Mouse (Mus musculus) liver, embryonic 14 days (tissue): Measurements from ENCODE around the gene Olfr353. TPM values are rescaled to one million over a fixed set of nuclear protein-coding genes. Genes with fewer than 3 reads are reported as not detected.

ENCODE experiments used
- polyA plus RNA-seq: library from polyadenylated mRNA; depleted of rRNA; stranded (reverse); fragments of >200 nt; gene quantifications from 2 replicates; pipeline ENCODE4 v1.2.3, GENCODE M21; 2012; rRNA removed

The Olfr353 gene
- polyA plus RNA-seq: not detected in 2 replicates

GRCm38 (mm10) chr2:36892836-36893235 is at the start of gene Olfr353:
Gene Olfr353 (minus strand): TSS chr2:36892936.

DNA sequence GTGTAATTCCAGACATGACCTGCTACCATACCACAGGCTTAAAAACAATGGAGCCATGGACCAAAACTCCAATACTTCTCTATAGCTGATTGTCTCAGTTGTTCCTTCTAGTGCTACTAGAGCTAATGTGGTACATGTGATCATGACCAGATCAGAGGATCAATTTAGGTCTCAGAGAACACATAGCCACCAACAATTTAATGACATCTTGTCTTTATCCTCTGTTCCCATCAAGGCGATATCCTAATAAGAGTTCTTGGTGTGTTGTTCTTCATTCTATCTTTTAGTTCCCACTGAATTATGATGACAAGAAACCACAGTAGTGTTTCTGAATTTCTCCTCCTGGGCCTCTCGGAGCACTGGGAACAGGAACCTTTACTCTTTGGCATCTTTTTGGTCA is 44.1 kb upstream of the Olfr353 start, which contains the start of gene Olfr356:
Gene Olfr356, plus strand, starts transcription at position 301 of the 400 bp plus-strand sequence.

GRCm38 (mm10) chr2:36928797-36929196 is 36.1 kb upstream of the Olfr353 start, which contains the start of gene Olfr355:
Gene Olfr355 (minus strand): TSS chr2:36928897.

GRCm38 (mm10) chr2:36905380-36905779 is 12.6 kb upstream of the Olfr353 start, which contains the start of gene Olfr354:
Gene Olfr354 (plus strand): TSS chr2:36905680.

DNA sequence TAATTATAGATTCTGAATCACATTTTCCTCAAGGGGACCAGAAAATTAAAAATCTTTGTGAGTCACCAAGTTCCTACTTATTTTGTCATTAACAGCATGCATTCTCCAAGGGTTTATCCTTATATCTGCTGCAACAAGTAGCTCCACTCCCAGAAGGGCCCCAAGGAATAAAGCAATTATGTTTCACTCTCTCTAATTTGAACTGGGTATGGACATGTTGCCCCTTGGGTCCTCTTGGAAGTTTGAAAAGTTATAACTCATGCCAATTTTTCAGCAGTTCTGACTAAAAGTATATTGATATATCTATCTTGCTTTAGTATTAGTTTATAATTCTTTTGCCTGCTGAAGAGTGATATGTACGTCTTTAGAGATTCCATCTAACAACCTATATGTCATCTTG is 24.6 kb downstream of the Olfr353 start, which contains the start of gene Olfr352:
Gene Olfr352, plus strand, starts transcription at position 301 of the 400 bp plus-strand sequence.

DNA sequence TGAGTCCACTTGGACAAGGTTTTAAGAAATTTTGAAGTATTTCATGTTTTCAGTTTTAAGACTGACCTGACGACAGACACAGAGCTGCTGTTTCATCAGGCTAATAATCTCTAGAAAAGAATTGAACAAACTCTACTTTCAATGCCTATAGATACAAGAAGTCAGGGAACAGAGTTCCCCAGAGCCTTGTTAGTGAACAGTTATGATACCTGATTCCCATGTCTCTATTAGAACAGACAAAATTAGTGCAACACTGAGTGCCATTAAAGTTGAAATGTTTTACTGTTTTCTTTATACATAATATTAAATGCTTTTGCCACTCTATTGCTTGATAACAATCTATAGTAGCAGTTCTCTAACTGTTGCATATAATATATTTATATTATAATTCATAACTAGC is 30.2 kb downstream of the Olfr353 start, which contains the start of gene Olfr351:
Gene Olfr351, minus strand, starts transcription at position 101 of the 400 bp plus-strand sequence.

DNA sequence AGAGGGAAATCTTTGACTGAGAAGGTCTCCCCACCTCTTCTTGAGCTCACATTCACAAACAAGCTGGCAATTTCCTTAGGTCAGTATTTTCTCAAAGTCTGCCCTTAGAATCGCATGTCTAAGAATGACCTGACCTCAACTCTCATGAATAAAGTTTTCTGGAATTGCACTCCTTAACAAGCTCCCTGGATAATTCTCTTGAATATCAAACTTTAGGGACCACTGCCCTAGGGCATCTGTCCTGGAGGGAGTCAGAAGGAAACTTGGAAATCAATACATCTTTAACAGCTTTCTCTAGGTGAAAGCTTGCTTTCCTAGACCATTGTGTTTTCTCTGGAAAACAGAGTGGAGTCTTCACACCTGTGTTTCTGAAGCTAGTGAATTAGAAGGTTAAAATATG is 46.7 kb downstream of the Olfr353 start, which contains the start of gene Olfr350:
Gene Olfr350, plus strand, starts transcription at position 301 of the 400 bp plus-strand sequence.

Other genes starting within 250 kb of the Olfr353 start
- gene Olfr346, start 207.1 kb downstream of the Olfr353 start, polyA plus RNA-seq: not detected in 2 replicates
- not detected in 2 replicates for gene Olfr347, start 161.0 kb downstream of the Olfr353 start, polyA plus RNA-seq
- not detected in 2 replicates for gene Olfr348, start 108.7 kb downstream of the Olfr353 start, polyA plus RNA-seq
- gene Olfr50, start 102.4 kb downstream of the Olfr353 start, polyA plus RNA-seq: not detected in 2 replicates
- gene Olfr3, start 75.9 kb downstream of the Olfr353 start, polyA plus RNA-seq: not detected in 2 replicates
- gene Olfr350, start 46.6 kb downstream of the Olfr353 start, polyA plus RNA-seq: not detected in 2 replicates
- not detected in 2 replicates for gene Olfr351, start 30.3 kb downstream of the Olfr353 start, polyA plus RNA-seq
- not detected in 2 replicates for gene Olfr352, start 24.5 kb downstream of the Olfr353 start, polyA plus RNA-seq
- not detected in 2 replicates for gene Olfr354, start 12.7 kb upstream of the Olfr353 start, polyA plus RNA-seq
- not detected in 2 replicates for gene Olfr355, start 36.0 kb upstream of the Olfr353 start, polyA plus RNA-seq
- not detected in 2 replicates for gene Olfr356, start 44.2 kb upstream of the Olfr353 start, polyA plus RNA-seq
- gene Olfr357, start 100.9 kb upstream of the Olfr353 start, polyA plus RNA-seq: not detected in 2 replicates
- gene Olfr358, start 116.4 kb upstream of the Olfr353 start, polyA plus RNA-seq: not detected in 2 replicates
- gene Olfr360, start 172.8 kb upstream of the Olfr353 start, polyA plus RNA-seq: not detected in 2 replicates
- gene Olfr361, start 196.4 kb upstream of the Olfr353 start, polyA plus RNA-seq: not detected in 2 replicates
- not detected in 2 replicates for gene Olfr362, start 225.0 kb upstream of the Olfr353 start, polyA plus RNA-seq
- gene Olfr364-ps1, start 246.4 kb upstream of the Olfr353 start, polyA plus RNA-seq: not detected in 2 replicates